Mouse (Mus musculus) kidney, adult 2 months (tissue): ENCODE results near the gene Pcca. TPM values are rescaled to one million over a fixed set of nuclear protein-coding genes. Genes with fewer than 3 reads are reported as not detected.

Experiments used
- DNase-seq: peaks from one replicate; pipeline ENCODE4 v3.0.0; 2021
- H3K27ac ChIP-seq: fragments of 200-500 bp; 2 replicates; pipeline ENCODE4 v1.5.1; 2012; ENCODE audit warnings: low read depth, low read length, control low read depth, inconsistent platforms; ENCODE audit not compliant: insufficient read depth
- H3K27me3 ChIP-seq: fragments of 200-500 bp; replicated peaks from 2 replicates; pipeline ENCODE4 v1.6.1; 2012; ENCODE audit warnings: mild to moderate bottlenecking, moderate library complexity, low read length, inconsistent platforms; ENCODE audit not compliant: control insufficient read depth, insufficient read depth
- H3K36me3 ChIP-seq: fragments of 200-500 bp; 2 replicates; pipeline ENCODE4 v1.6.1; 2012; ENCODE audit warnings: mild to moderate bottlenecking, moderate library complexity, low read length, inconsistent platforms; ENCODE audit not compliant: control insufficient read depth, insufficient read depth
- H3K4me1 ChIP-seq: fragments of 200-500 bp; 2 replicates; pipeline ENCODE4 v1.6.1; 2011; ENCODE audit warnings: low read length; ENCODE audit not compliant: control insufficient read depth, insufficient read depth
- H3K4me3 ChIP-seq: fragments of 200-500 bp; 2 replicates; pipeline ENCODE4 v1.5.1; 2011; ENCODE audit warnings: mild to moderate bottlenecking, low read depth, low read length, control low read depth; ENCODE audit not compliant: insufficient read depth
- CTCF ChIP-seq: fragments of 200-500 bp; conservative IDR thresholded peaks from 2 replicates; pipeline ENCODE4 v1.5.1; 2011; ENCODE audit warnings: low read depth, mild to moderate bottlenecking, control low read depth, low read length, moderate library complexity, mixed read lengths; ENCODE audit not compliant: insufficient read depth, insufficient read length
- POLR2A ChIP-seq: fragments of 200-500 bp; IDR thresholded peaks from one replicate; pipeline ENCODE4 v1.6.1; 2011; ENCODE audit warnings: low read depth, low read length, control low read depth
- whole genome bisulfite sequencing: fragments of 180-500 bp; shearing (Covaris S2); methylation state at CpG from one replicate; pipeline ENCODE4 v1.1.7; 2018; 5-methylcytosine and 5-hydroxymethylcytosine counted together
- polyA plus RNA-seq: library from polyadenylated mRNA; depleted of rRNA; stranded (reverse); fragments of >200 nt; gene quantifications from 2 replicates; pipeline ENCODE4 v1.2.3, GENCODE M21; 2012

Pcca gene
- polyA plus RNA-seq, 1 experiment, result 77.1 TPM

DNA sequence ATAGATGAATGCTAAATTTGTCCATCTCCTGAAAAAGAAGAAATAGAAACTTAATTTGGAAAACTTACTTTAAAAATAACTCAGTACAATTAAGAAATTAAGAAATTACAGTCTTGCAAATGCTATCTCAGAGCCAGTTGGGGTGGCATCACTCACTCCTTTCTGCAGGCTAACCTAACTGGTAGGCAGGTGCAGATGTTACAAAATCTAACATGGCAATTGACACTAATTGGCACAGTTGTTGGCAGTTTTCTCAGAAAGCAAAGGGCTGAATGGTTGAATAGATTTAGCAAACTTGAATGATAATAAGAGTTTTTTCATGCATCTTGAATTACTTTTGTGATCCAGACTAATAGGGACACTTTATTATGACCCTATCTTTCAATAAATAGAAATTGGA lies 226.7 kb downstream of the Pcca start:
- H3K36me3 ChIP-seq, result no peaks in the 10 kb centered on the region; the same call in 1 of the 2 replicates
- H3K27me3 ChIP-seq, result no peaks in the 10 kb centered on the region
- no peak for DNase-seq
- H3K27ac ChIP-seq, result no peak overlapping the region
- no peak overlapping the region for H3K4me3 ChIP-seq
- H3K4me1 ChIP-seq, result no peaks in the 10 kb centered on the region
- TF ChIP-seq CTCF, result no peak
- no peak for TF ChIP-seq POLR2A

DNA sequence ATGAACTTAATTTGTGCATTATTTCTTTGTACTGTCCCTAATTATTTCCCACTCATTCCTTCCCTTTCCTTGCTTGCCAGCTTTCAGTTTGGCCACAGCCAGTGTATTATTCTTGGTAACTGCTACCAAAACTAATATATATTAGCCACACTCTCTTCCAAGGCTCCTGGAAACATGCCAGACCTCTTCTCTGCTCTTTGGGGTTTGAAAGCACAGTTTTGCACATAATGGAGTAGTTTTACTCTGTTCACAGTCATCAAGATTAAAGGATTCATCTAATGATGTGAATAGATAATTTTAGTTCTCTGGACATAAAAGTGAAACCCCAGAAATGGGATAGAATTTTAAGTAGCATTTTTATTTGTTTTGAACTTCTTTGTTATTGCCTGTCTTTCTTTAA lies 228.5 kb downstream of the Pcca start:
- Histone ChIP-seq H3K4me1 (no peaks in the 10 kb centered on the region), H3K27ac (no peak overlapping the region), H3K36me3 (no peaks in the 10 kb centered on the region), H3K27me3 (no peaks in the 10 kb centered on the region), H3K4me3 (no peak overlapping the region)
- no peak for TF ChIP-seq CTCF
- TF ChIP-seq POLR2A, result no peak
- no peak for DNase-seq

DNA sequence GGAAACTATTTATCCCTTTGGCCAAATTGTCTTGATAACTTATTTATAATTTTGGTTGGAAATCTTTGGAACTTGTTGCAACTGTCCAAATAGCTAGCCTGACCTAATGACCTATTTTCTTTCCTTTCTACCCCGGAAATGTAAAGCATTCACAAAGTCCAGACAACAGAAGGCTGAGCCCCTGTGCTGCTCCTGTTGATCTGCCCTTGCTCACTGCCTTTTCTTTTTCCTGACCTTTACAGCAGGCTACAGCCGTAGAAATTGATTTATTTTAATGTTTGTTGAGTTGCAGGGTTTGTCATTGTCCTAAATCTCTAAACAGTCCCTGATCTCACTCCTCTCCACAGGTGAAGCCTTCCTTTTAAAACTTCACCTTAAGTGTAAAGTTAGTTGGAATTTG lies 231.8 kb downstream of the Pcca start:
- Histone ChIP-seq H3K27me3 (no peaks in the 10 kb centered on the region), H3K4me1 (no peaks in the 10 kb centered on the region), H3K27ac (no peak overlapping the region), H3K4me3 (no peak overlapping the region), H3K36me3 (no peaks in the 10 kb centered on the region)
- WGBS, result 45% methylated on average over 2 of the region's 2 CpGs
- TF ChIP-seq POLR2A, result no peak
- no peak for TF ChIP-seq CTCF
- DNase-seq, result no peak

DNA sequence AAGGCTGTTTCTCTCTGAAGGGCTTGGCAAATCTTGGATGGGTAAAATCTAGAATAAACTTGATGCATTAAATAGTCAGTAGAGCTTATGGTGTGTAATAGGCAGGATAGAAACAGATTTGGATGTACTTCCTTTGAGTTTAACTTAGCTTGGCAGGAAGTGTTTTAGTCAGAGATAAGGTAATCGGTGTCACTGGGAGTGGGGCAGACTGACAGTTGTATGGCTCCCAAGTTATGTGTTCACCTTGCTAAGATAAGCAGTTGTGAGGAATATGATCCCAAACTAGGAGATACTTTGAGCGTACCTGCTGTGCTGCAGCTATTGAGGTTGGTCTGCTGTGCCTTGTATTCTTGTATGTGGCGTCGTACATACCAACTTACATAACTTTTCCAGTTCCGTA lies 232.3 kb downstream of the Pcca start:
- WGBS, result 93% methylated on average over 5 of the region's 5 CpGs
- no peak for DNase-seq
- Histone ChIP-seq H3K4me1 (no peaks in the 10 kb centered on the region), H3K4me3 (no peak overlapping the region), H3K36me3 (no peaks in the 10 kb centered on the region), H3K27me3 (no peaks in the 10 kb centered on the region), H3K27ac (no peak overlapping the region)
- TF ChIP-seq POLR2A, result no peak
- TF ChIP-seq CTCF, result no peak

DNA sequence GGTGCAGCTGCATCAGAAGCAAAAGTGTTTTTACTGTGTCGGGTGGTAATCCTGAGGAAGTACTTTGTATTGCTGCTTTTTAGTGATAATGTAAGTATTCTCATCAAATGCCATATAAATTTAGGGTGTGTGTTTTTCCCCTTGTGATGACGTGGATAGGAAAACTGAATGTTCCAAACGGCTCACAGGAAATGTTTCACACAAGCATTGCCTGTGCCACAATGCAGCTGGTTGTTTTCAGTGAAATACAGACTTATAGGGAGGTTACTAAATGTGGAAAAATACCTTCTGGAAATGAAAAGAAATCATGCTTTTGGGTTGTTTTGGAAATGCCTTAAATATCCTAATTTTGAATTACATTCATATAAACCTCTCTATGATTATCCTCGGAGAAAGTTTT lies 250.6 kb downstream of the Pcca start:
- no peak for TF ChIP-seq POLR2A
- no peak for TF ChIP-seq CTCF
- no peak for DNase-seq
- WGBS, result 69% methylated on average over 4 of the region's 4 CpGs
- Histone ChIP-seq H3K4me3 (no peak overlapping the region), H3K27ac (no peak overlapping the region), H3K27me3 (no peaks in the 10 kb centered on the region), H3K36me3 (no peaks in the 10 kb centered on the region), H3K4me1 (no peaks in the 10 kb centered on the region)

DNA sequence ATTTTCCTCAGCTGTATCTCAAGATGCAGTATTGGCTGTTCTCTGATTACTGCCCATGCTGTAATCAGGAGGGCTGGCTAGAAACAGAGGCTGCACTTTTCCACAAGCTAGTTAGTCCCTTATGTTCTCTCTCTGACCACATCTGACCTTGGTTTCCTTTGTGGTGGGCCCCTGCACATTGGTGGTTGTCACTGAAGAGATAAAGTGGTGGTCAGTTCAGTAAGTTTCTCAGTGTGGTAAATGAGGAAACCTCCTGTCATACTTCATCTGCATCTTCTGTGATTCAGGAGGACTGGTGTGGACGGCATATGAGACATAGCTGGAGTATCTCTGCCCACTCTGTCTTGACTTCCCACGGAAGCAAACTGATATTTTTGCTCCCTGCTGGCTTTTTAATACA lies 254.1 kb downstream of the Pcca start:
- TF ChIP-seq CTCF, result no peak
- 79% methylated on average over 2 of the region's 2 CpGs for WGBS
- no peak for DNase-seq
- Histone ChIP-seq H3K27me3 (no peaks in the 10 kb centered on the region), H3K27ac (no peak overlapping the region), H3K4me1 (no peaks in the 10 kb centered on the region), H3K36me3 (no peaks in the 10 kb centered on the region), H3K4me3 (no peak overlapping the region)

DNA sequence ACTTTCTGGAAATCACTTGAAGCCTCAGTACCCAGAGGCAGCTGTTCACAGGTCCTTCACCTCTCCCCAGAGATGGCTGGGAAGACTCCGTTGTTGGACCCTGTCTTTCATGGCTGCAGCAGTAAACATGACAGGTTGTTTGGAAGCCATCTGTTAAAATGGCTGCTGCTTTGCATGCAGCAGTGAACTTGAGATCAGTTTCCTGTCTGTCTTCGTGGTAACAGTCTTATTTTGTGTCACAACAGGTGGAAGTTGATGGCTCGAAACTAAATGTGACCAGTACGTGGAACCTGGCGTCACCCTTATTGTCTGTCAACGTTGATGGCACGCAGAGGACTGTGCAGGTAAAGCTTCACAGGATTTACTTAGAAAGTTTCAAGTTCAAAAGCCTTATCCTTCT lies 256.0 kb downstream of the Pcca start:
- H3K4me3 ChIP-seq, result no peak overlapping the region
- WGBS, result 65% methylated on average over 7 of the region's 7 CpGs

DNA sequence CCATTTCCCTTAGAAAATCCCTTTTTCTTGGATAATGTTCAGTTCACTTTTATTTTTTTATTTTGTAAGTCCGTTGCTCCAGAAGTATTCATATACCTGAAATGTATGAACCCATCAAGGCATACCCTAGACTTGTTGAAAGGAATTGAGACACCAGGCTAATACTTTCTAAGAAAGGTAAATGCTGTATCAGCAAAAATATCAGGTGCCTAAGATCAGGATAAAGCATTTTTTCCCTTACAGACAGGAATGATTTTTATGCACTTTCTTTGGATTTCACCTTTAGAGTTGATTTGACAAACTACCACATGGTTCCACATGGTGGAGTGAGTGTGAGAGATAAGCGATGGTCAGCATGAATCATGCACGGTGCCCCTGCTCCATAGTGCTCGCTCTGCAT lies 259.2 kb downstream of the Pcca start:
- H3K27ac ChIP-seq, result no peak overlapping the region
- H3K4me3 ChIP-seq, result no peak overlapping the region
- no peaks in the 10 kb centered on the region for H3K4me1 ChIP-seq
- DNase-seq, result no peak
- no peaks in the 10 kb centered on the region for H3K36me3 ChIP-seq
- no peaks in the 10 kb centered on the region for H3K27me3 ChIP-seq
- WGBS, result 75% methylated on average over 4 of the region's 4 CpGs
- TF ChIP-seq POLR2A, result no peak
- no peak for TF ChIP-seq CTCF

More for the DNA sequence above, 256.0 kb downstream of the Pcca start:
- TF ChIP-seq POLR2A, result no peak
- TF ChIP-seq CTCF, result no peak
- no peaks in the 10 kb centered on the region for H3K27me3 ChIP-seq
- H3K36me3 ChIP-seq, result no peaks in the 10 kb centered on the region
- DNase-seq, result no peak
- H3K4me1 ChIP-seq, result no peaks in the 10 kb centered on the region
- no peak overlapping the region for H3K27ac ChIP-seq
